Comparison of ENCODE assay signal across 13 mouse cellular contexts in genomic region chr11:55974224-55974875, GRCm38 (mm10).
DNase-seq lines count a peak whose midpoint lies in the region; ATAC-seq and TF ChIP-seq lines count a peak whose summit lies in the region.
"Had no signal": no experiment of that assay in that cellular context is flagged by ENCODE, and none has a peak within 500 bp of the region (broad histone marks: within the 10 kb centered on the region; RNA-seq: fewer than 3 reads in every experiment).

No protein-coding gene starts in this region.

- TF ChIP-seq EP300 in stomach, postnatal 0 days (optimal IDR thresholded peaks at IDR 0.05), result no peak

- TF ChIP-seq POLR2A in brain, embryonic 14.5 days (IDR thresholded peaks at IDR 0.05; ENCODE audit: borderline replicate concordance, extremely low read depth, insufficient read depth, insufficient read length, poor library complexity, severe bottlenecking), result no peak

- ATAC-seq in neural tube, embryonic 13.5 days (ENCODE audit: low read depth), result peak; percentile 94
- ATAC-seq in stomach, postnatal 0 days (ENCODE audit: low FRiP score, low TSS enrichment), result no peak
- ATAC-seq in midbrain, embryonic 13.5 days, result no peak
- ATAC-seq: CD4-positive, CD25-positive, alpha-beta regulatory T cell, adult 4 months; intestine, embryonic 15.5 days had no signal

- no peak overlapping the region for H3K4me3 ChIP-seq in neural tube, embryonic 13.5 days
- no peak overlapping the region for H3K4me3 ChIP-seq in stomach, postnatal 0 days (ENCODE audit: low read depth, low read length)
- H3K4me3 ChIP-seq in midbrain, embryonic 13.5 days (replicated peaks), result no peak overlapping the region
- H3K4me3 ChIP-seq: intestine, embryonic 15.5 days; limb, embryonic 13.5 days; stomach, embryonic 15.5 days had no signal

- peaks cover 18% of the 10 kb centered on the region for H3K4me1 ChIP-seq in neural tube, embryonic 13.5 days (replicated peaks)
- no peaks in the 10 kb centered on the region for H3K4me1 ChIP-seq in stomach, postnatal 0 days (replicated peaks; ENCODE audit: control insufficient read depth, insufficient read depth)
- H3K4me1 ChIP-seq in midbrain, embryonic 13.5 days (replicated peaks), result no peaks in the 10 kb centered on the region
- H3K4me1 ChIP-seq: intestine, embryonic 15.5 days; limb, embryonic 13.5 days; stomach, embryonic 15.5 days had no signal

- peak overlapping the region; percentile 75 for H3K27ac ChIP-seq in neural tube, embryonic 13.5 days (replicated peaks)
- H3K27ac ChIP-seq in stomach, postnatal 0 days (replicated peaks), result no peak overlapping the region
- H3K27ac ChIP-seq in midbrain, embryonic 13.5 days, result no peak overlapping the region
- H3K27ac ChIP-seq: intestine, embryonic 15.5 days; limb, embryonic 13.5 days; stomach, embryonic 15.5 days had no signal

- H3K9ac ChIP-seq in neural tube, embryonic 13.5 days, result no peak overlapping the region
- H3K9ac ChIP-seq in stomach, postnatal 0 days (ENCODE audit: low read length), result no peak overlapping the region
- no peak overlapping the region for H3K9ac ChIP-seq in midbrain, embryonic 13.5 days (replicated peaks)
- H3K9ac ChIP-seq: intestine, embryonic 15.5 days; limb, embryonic 13.5 days; stomach, embryonic 15.5 days had no signal

- no peaks in the 10 kb centered on the region for H3K36me3 ChIP-seq in neural tube, embryonic 13.5 days
- no peaks in the 10 kb centered on the region for H3K36me3 ChIP-seq in stomach, postnatal 0 days (ENCODE audit: control insufficient read depth, insufficient read depth, low read length)
- no peaks in the 10 kb centered on the region for H3K36me3 ChIP-seq in midbrain, embryonic 13.5 days
- H3K36me3 ChIP-seq: intestine, embryonic 15.5 days; limb, embryonic 13.5 days; stomach, embryonic 15.5 days had no signal

- WGBS in neural tube, embryonic 13.5 days, result 29% methylated on average over 10 of the region's 10 CpGs
- 32% methylated on average over 10 of the region's 10 CpGs for WGBS in stomach, postnatal 0 days
- 76% methylated on average over 10 of the region's 10 CpGs for WGBS in midbrain, embryonic 13.5 days

- peak; percentile 40 for DNase-seq in brain, embryonic 14.5 days (ENCODE audit: low read depth)
- peak; percentile 23 to 37 for DNase-seq in frontal cortex, postnatal 25 days (ENCODE audit: low spot score in 2 of 2)
- DNase-seq in layer of hippocampus, adult 9-11 months, result peak; percentile 42
- no peak for DNase-seq in yolk sac, embryonic 10.5 days (ENCODE audit: low spot score)
- no peak for DNase-seq in ovary, postnatal 10 days (ENCODE audit: low spot score)
- DNase-seq in stomach, postnatal 0 days (ENCODE audit: low spot score), result no peak

- no peaks in the 10 kb centered on the region for H3K27me3 ChIP-seq in neural tube, embryonic 13.5 days
- no peaks in the 10 kb centered on the region for H3K27me3 ChIP-seq in stomach, postnatal 0 days (ENCODE audit: control insufficient read depth, insufficient read depth, low read length)
- H3K27me3 ChIP-seq in midbrain, embryonic 13.5 days, result no peaks in the 10 kb centered on the region
- H3K27me3 ChIP-seq: intestine, embryonic 15.5 days; limb, embryonic 13.5 days; stomach, embryonic 15.5 days had no signal

- H3K4me2 ChIP-seq in neural tube, embryonic 13.5 days, result peak overlapping the region; percentile 25
- H3K4me2 ChIP-seq in stomach, postnatal 0 days (replicated peaks; ENCODE audit: low read depth), result no peak overlapping the region
- H3K4me2 ChIP-seq in midbrain, embryonic 13.5 days (replicated peaks), result no peak overlapping the region
- H3K4me2 ChIP-seq: heart, embryonic 11.5 days; intestine, embryonic 15.5 days; limb, embryonic 13.5 days; stomach, embryonic 15.5 days had no signal

- no peaks in the 10 kb centered on the region for H3K9me3 ChIP-seq in neural tube, embryonic 13.5 days
- no peaks in the 10 kb centered on the region for H3K9me3 ChIP-seq in stomach, postnatal 0 days (ENCODE audit: control insufficient read depth, low read length)
- no peaks in the 10 kb centered on the region for H3K9me3 ChIP-seq in midbrain, embryonic 13.5 days
- H3K9me3 ChIP-seq: intestine, embryonic 15.5 days; limb, embryonic 13.5 days; stomach, embryonic 15.5 days had no signal

- TF ChIP-seq CTCF in brain, embryonic 14.5 days (IDR thresholded peaks at IDR 0.05; ENCODE audit: borderline replicate concordance, extremely low read depth, insufficient read depth, insufficient read length), result no peak
- no peak for TF ChIP-seq CTCF in stomach, postnatal 0 days (IDR thresholded peaks at IDR 0.05; ENCODE audit: low read depth)

Comparison
In these comparisons a context has a peak if more than half of its experiments do, and no peak if none do; other contexts are left out.
1. DNase-seq: peak in brain, embryonic 14.5 days (single experiment), frontal cortex, postnatal 25 days (2 of 2) and layer of hippocampus, adult 9-11 months (single experiment); none in yolk sac, embryonic 10.5 days (single experiment), ovary, postnatal 10 days (single experiment) and stomach, postnatal 0 days (single experiment).